Mouse (Mus musculus) heart, embryonic 13.5 days (tissue): Measurements from ENCODE around the gene Frmd8. TPM values are rescaled to one million over a fixed set of nuclear protein-coding genes. Genes with fewer than 3 reads are reported as not detected.

ENCODE experiments used
- ATAC-seq: fragments of 200-750 bp; cut with Nextera tagmentation; 2 replicates; pipeline ENCODE4 v1.8.0; 2017; ENCODE audit warnings: moderate TSS enrichment; ENCODE audit not compliant: insufficient number of reproducible peaks, low FRiP score, low TSS enrichment; ENCODE audit errors: extremely low read depth
- H3K27ac ChIP-seq: fragments of 300-500 bp; sonication (generic); replicated peaks from 2 replicates; pipeline ENCODE4 v1.5.1; 2015; ENCODE audit warnings: moderate library complexity, mild to moderate bottlenecking, inconsistent platforms
- H3K27me3 ChIP-seq: fragments of 300-500 bp; sonication (generic); replicated peaks from 2 replicates; pipeline ENCODE4 v1.6.1; 2015; ENCODE audit warnings: mild to moderate bottlenecking, inconsistent platforms
- H3K36me3 ChIP-seq: fragments of 300-500 bp; sonication (generic); 2 replicates; pipeline ENCODE4 v1.6.1; 2015; ENCODE audit warnings: mild to moderate bottlenecking, inconsistent platforms
- H3K4me1 ChIP-seq: fragments of 300-500 bp; sonication (generic); 2 replicates; pipeline ENCODE4 v1.6.1; 2015; ENCODE audit warnings: inconsistent platforms
- H3K4me2 ChIP-seq: fragments of 300-500 bp; sonication (generic); 2 replicates; pipeline ENCODE4 v1.6.1; 2015; ENCODE audit warnings: inconsistent platforms, mild to moderate bottlenecking, moderate library complexity
- H3K4me3 ChIP-seq: fragments of 300-500 bp; sonication (generic); 2 replicates; pipeline ENCODE4 v1.5.1; 2015; ENCODE audit warnings: moderate library complexity, mild to moderate bottlenecking, inconsistent platforms
- H3K9ac ChIP-seq: fragments of 300-500 bp; sonication (generic); 2 replicates; pipeline ENCODE4 v1.6.1; 2015; ENCODE audit warnings: inconsistent platforms, mild to moderate bottlenecking, moderate library complexity
- H3K9me3 ChIP-seq: fragments of 300-500 bp; sonication (generic); 2 replicates; pipeline ENCODE4 v1.6.1; 2016; ENCODE audit warnings: inconsistent platforms
- WGBS: fragments of 180-500 bp; shearing (Covaris S2); methylation state at CpG from one replicate; pipeline ENCODE4 v1.1.7; 2015; ENCODE audit warnings: mixed read lengths; 5-methylcytosine and 5-hydroxymethylcytosine counted together
- polyA plus RNA-seq: library from polyadenylated mRNA; unstranded; fragments of >200 nt; fragmentation: Nextera tagmentation; extraction: Ambion mirVana; gene quantifications from 2 replicates; pipeline ENCODE4 v1.2.1, GENCODE M21; 2015

Gene Frmd8
- polyA plus RNA-seq, 1 experiment from 2014 or later, result 27.4 TPM

DNA sequence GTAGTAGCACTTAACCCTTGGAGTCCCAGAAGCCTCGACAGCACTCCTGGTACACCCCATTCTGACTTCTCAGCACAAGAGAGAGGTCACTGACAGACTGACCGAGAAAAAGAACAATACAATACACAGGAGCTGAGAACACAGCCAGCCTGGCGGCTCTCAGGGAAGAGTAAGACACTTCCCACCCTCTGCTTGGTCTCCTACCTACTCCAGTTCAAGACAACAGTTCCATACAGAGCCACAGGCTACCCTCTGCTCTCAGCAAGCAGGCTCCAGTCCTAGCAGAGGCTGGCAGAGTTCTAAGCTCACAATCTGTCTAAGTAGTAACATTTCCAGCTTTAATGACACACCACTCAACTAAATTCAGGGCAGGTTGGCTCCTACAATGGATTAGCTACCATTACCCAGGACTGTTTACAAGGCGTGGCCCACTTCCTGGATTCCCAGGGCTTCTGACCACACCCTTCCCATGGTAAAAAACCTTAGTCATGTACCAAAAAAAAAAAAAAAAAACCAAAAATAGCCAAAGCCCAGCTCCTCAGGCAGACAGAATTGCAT is 33.6 kb downstream of the Frmd8 start:
- H3K27me3 ChIP-seq, result no peaks in the 10 kb centered on the region
- no peak; the same call in 1 of the 2 replicates for ATAC-seq
- H3K36me3 ChIP-seq, result no peaks in the 10 kb centered on the region
- H3K4me1 ChIP-seq, result peaks cover 86% of the 10 kb centered on the region
- peak overlapping the region; percentile 13; the same call in 1 of the 2 replicates for H3K4me3 ChIP-seq
- peak overlapping the region; percentile 100 for H3K27ac ChIP-seq
- 55% methylated on average over 4 of the region's 4 CpGs for WGBS
- no peaks in the 10 kb centered on the region for H3K9me3 ChIP-seq
- H3K9ac ChIP-seq, result peak overlapping the region; percentile 81
- H3K4me2 ChIP-seq, result peak overlapping the region; percentile 80

DNA sequence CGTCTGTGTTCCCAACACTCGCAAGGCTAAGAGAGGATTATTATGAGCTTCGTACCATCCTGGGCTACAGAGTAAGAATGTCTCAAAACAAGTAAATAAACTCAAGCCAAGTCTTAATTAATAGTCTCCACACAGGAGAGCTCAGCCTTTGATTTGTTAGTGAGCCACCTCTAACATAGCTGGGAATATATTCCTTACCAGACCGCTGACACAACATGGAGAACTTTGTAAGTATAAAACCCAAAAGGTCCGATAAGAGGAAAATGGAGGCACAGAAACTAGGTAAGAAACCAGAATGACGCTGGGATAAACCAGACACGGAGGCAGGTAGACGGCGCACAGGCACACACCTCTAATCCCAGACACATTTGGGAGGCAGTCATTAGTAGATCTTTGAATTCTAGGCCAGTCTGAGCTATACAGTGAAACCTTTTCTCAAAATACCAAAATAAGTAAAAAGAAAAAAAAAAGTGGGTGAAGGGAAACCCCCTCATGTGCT is 34.1 kb downstream of the Frmd8 start:
- 84% methylated on average over 9 of the region's 9 CpGs for WGBS
- ATAC-seq, result no peak
- Histone ChIP-seq H3K4me1 (peaks cover 82% of the 10 kb centered on the region), H3K36me3 (no peaks in the 10 kb centered on the region), H3K9ac (peak overlapping the region; percentile 81), H3K27ac (peak overlapping the region; percentile 100), H3K27me3 (no peaks in the 10 kb centered on the region), H3K9me3 (no peaks in the 10 kb centered on the region), H3K4me2 (peak overlapping the region; percentile 80), H3K4me3 (peak overlapping the region; percentile 13)

DNA sequence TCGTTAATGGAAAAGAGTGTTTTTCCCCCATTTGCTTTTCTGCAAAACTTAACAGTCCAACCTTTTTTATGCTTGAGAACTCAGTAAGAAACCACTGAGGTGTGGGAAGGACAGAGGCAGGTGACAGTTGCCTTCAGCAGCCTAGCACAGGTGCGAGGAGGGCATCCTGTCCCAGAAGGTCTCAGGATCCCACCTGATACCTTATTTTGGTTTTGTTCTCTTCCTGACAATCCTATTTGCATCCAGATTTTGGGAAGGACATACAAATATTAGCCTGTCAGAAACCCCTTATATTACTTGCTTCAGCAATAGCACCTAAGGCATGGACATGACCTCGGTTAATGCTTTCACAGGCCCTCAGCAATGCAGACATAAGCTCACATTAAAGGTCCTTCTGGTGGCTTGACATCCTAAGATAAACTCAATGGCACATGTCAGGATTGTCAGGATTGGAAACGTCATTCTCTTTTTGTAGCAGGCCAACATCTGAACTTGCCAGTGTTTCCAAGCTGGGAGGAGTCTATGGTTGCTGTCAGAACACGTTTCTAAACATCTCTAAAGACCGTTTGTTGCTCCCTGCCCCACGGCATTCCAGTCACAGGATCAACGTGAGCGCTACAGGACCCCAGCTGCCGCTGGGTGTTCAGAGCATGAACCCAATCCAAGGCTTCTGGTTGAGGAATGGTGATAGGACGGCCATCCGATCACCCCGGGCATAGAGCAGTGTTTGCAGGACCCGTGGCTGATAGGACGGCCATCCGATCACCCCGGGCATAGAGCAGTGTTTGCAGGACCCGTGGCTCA is 34.8 kb downstream of the Frmd8 start:
- peak overlapping the region; percentile 80 for H3K4me2 ChIP-seq
- H3K9ac ChIP-seq, result peak overlapping the region; percentile 81
- no peaks in the 10 kb centered on the region for H3K36me3 ChIP-seq
- H3K9me3 ChIP-seq, result no peaks in the 10 kb centered on the region
- H3K27me3 ChIP-seq, result no peaks in the 10 kb centered on the region
- peak overlapping the region; percentile 13 for H3K4me3 ChIP-seq
- ATAC-seq, result no peak
- peaks cover 79% of the 10 kb centered on the region for H3K4me1 ChIP-seq
- peak overlapping the region; percentile 100; the same call in 1 of the 2 replicates for H3K27ac ChIP-seq
- 64% methylated on average over 18 of the region's 18 CpGs for WGBS

DNA sequence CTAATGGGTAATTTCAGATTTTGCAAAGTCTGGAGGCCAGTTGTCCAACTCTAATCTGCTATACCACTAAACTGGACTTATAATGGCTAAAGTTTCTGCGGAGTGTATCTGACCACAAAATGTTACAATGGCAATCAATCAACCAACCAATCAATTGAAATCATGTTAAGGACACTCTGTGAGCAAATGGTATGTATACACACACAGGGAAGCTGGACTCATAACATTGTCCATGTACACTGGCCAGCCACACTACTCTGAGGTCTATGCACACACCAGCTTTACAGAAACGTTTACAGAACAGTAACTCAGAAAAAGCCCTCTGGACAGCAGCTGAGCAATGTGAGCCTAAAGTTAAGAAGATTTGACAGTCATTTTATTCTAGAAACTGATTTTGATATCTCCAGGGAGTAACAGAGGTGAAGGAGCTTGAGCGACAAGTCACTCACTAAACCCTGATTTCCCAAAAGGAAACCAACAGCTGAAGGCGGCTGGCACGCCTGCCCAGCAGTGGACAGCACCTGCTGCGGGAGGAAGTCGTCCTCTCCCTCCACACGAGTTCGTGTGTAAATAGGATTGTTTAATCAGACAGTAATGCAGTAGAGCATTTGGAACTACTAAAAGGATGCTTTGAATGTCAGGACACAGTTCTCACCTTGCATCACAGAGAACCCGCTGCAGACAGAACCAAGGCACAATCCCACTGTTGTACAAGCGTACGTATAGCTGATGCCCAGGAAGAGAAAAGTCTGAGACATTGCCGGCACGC is 35.6 kb downstream of the Frmd8 start:
- Histone ChIP-seq H3K9ac (no peak overlapping the region), H3K36me3 (no peaks in the 10 kb centered on the region), H3K4me2 (peak overlapping the region; percentile 80; the same call in 1 of the 2 replicates), H3K4me3 (no peak overlapping the region), H3K4me1 (peaks cover 72% of the 10 kb centered on the region), H3K9me3 (no peaks in the 10 kb centered on the region), H3K27ac (no peak overlapping the region), H3K27me3 (no peaks in the 10 kb centered on the region)
- no peak for ATAC-seq
- 77% methylated on average over 14 of the region's 14 CpGs for WGBS

DNA sequence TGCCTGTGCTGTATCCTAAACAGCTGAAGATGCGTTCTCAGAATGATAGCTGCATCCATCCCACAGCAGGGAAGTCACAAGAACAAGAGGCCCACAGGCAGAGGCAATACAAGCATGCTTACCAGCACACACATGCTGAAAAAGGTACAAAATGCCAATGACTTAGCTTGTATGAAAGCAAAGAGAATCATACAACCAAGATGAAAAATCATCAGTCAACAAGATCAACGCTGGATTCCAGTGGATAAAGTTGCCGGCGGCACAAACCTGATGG is 36.2 kb downstream of the Frmd8 start:
- Histone ChIP-seq H3K4me2 (no peak overlapping the region), H3K36me3 (no peaks in the 10 kb centered on the region), H3K27ac (no peak overlapping the region), H3K9ac (no peak overlapping the region), H3K27me3 (no peaks in the 10 kb centered on the region), H3K9me3 (no peaks in the 10 kb centered on the region), H3K4me3 (no peak overlapping the region), H3K4me1 (peaks cover 65% of the 10 kb centered on the region)
- ATAC-seq, result no peak
- WGBS, result 82% methylated on average over 4 of the region's 4 CpGs

DNA sequence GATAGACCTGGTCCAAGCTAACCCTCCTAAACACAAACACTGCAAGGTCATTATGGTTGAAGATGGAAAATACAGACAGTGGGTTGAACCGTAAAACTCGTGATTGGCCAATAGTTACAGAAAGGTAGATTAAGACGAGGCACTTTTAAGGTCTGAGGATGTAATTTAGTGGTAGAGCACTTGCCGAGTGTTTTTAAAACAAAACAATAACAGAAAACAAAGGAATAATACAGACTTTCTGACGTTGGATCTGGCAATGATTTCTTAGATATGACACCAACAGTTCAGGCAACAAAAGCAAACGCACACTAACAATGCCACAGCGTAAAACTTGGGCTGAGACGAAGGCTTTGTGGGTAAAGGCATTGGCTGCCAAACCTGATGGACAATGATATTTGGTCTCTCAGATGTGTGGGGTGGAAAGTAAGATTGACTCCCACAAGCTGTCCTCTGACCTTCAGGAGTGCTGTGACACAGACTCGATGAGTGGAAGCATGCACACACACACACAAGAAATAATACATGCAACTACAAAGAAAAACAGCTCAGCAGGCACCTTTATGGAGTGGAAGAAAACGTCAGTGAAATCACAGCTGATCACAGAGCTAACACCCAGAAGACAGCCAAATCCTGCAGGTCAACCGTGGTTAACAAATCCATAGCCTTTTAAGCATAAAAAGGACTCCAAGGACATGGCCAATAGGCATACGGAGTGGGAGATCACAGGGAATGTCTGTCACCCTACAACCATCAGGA is 36.8 kb downstream of the Frmd8 start:
- Histone ChIP-seq H3K27me3 (no peaks in the 10 kb centered on the region), H3K27ac (no peak overlapping the region), H3K4me2 (no peak overlapping the region), H3K4me3 (no peak overlapping the region), H3K9me3 (no peaks in the 10 kb centered on the region), H3K9ac (no peak overlapping the region), H3K36me3 (no peaks in the 10 kb centered on the region), H3K4me1 (peaks cover 60% of the 10 kb centered on the region)
- ATAC-seq, result no peak
- 82% methylated on average over 12 of the region's 12 CpGs for WGBS

DNA sequence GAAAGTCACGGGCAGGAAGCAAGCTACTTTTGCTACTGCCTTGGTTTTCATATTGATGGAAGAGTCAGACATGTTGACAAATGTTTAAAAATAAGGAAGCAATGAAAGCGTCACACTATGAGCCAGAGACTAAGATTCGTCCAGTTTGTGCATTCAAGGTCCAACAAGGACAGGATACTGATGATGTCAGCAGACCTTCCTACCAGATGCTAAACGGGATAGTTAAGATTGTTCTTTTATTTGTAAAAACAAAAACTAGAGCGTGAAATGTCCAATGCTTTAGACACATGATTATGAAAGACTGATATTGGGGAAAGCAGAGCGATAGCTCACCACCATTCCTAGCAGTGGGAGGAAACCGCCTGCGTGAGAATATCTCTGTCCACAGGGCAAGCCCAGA is 37.5 kb downstream of the Frmd8 start:
- Histone ChIP-seq H3K4me2 (no peak overlapping the region), H3K4me3 (no peak overlapping the region), H3K36me3 (no peaks in the 10 kb centered on the region), H3K27ac (peak overlapping the region; percentile 77), H3K27me3 (no peaks in the 10 kb centered on the region), H3K9ac (peak overlapping the region; percentile 21; the same call in 1 of the 2 replicates), H3K9me3 (no peaks in the 10 kb centered on the region), H3K4me1 (peaks cover 56% of the 10 kb centered on the region)
- ATAC-seq, result no peak
- 56% methylated on average over 8 of the region's 8 CpGs for WGBS

DNA sequence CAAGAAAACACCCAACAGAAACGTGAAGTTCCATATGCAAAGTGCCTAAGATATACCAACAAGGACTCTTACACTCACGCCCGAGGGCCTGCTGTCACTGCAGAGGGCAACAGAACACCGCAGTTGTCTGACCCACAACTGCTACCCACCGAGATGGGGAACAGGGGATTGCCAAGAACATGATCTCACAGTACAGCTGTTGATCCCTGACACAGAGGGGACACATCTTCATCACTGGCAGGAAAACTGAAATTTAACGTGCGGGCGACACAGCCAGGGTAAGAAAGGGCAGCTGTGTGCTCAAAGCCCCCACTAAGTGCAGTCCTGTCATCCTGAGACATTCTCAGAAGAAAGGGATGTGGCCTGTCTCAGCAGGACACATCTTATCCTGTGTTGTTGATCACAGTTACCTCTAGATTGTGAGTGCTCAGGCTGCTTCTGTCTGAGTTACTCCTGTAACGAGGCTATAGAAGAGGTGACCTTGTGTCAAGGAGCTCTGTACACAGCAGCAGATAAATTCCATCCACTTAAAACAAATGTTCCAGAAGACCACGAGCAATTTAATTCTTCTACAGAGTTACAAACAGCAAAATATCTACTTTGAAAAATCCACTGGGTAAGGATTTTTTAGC is 38.0 kb downstream of the Frmd8 start:
- Histone ChIP-seq H3K36me3 (no peaks in the 10 kb centered on the region), H3K27ac (peak overlapping the region; percentile 77), H3K4me3 (no peak overlapping the region), H3K4me1 (peaks cover 56% of the 10 kb centered on the region), H3K4me2 (0 out of 2 replicates have a peak overlapping the region, but pooled peaks have one; percentile 3), H3K9ac (peak overlapping the region; percentile 21), H3K27me3 (no peaks in the 10 kb centered on the region), H3K9me3 (no peaks in the 10 kb centered on the region)
- 61% methylated on average over 10 of the region's 10 CpGs for WGBS
- no peak for ATAC-seq

DNA sequence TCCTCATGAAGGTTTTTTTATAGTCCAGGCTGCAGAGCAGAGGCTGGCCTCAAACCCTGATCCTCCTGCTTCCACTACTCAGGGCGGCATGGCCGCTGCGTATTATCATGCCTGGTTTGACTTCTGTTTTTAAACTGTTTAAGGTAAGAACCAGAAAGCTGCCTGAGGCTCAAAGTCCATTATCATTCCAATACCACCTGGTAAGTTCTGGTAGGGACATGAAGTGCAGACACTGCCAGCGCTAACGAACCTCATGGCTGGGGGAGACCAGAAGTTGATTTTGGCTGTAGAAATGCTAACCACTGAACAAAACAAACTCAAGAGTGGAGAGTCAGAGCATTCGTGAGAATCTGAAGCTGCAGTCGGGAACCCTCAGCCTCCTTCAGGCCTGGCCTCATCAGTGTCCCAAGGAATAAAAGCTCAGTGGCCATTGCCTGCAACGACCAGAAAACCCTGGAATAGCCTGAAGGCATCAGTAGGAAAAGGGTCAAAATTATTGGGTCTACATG is 39.1 kb downstream of the Frmd8 start:
- H3K27ac ChIP-seq, result no peak overlapping the region
- ATAC-seq, result no peak
- 88% methylated on average over 8 of the region's 8 CpGs for WGBS

DNA sequence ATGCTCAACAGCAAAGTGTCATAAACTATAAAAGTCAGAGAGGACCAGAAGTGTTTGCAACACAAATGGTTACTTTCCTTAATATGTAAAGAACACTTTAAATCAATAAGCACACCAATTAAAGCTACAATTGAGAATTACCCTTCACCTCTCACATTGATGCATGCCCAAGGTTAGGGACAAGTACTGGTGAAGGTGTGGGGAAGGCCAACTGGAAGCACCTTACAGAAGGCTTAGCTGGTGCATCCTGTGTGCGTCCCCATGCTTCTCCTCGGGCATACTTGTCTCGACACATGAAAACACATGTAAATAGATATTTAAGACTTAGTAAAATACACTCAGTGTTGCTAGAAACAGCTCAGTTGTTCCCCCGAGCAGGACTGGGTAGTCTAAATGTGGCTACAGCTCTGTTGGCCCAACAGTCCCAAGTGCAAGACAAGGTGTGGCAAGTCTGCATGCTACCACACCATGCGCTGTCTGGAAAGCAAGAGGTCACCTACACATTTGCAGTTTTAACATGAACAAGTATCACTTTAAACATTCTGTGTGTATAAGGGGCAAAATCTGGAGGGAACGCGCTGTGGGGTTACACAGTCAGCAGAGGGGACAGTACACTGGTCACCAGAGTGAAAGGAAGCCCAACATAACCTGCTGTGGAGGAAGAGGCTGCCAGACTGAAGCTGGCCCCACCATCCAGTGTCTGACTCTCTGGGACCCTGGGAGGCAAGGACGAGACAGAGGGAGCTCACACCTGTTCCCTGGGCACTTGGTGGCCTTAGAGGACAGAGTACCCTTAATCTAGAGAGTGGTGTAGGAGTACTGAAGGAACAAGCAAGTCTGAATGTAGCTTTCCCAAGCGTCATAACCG is 39.8 kb downstream of the Frmd8 start:
- H3K36me3 ChIP-seq, result no peaks in the 10 kb centered on the region
- WGBS, result 86% methylated on average over 10 of the region's 10 CpGs
- ATAC-seq, result no peak
- H3K27ac ChIP-seq, result no peak overlapping the region
- H3K4me3 ChIP-seq, result no peak overlapping the region
- H3K9me3 ChIP-seq, result no peaks in the 10 kb centered on the region
- peaks cover 41% of the 10 kb centered on the region for H3K4me1 ChIP-seq
- no peak overlapping the region for H3K9ac ChIP-seq
- H3K27me3 ChIP-seq, result no peaks in the 10 kb centered on the region
- H3K4me2 ChIP-seq, result no peak overlapping the region

More for the DNA sequence above, 39.1 kb downstream of the Frmd8 start:
- no peak overlapping the region for H3K9ac ChIP-seq
- no peak overlapping the region for H3K4me3 ChIP-seq
- peaks cover 48% of the 10 kb centered on the region for H3K4me1 ChIP-seq
- no peaks in the 10 kb centered on the region for H3K27me3 ChIP-seq
- no peaks in the 10 kb centered on the region for H3K36me3 ChIP-seq
- no peak overlapping the region for H3K4me2 ChIP-seq
- no peaks in the 10 kb centered on the region for H3K9me3 ChIP-seq
